Mouse (Mus musculus): Measurements from ENCODE around the gene Cttnbp2.
"Not testable (repeated sequence)": the region's sequence is repeated elsewhere in the genome, so short reads cannot be mapped to it uniquely, and the experiment has no call there.

The Cttnbp2 gene

GRCm38 (mm10) chr6:18411505-18412225 lies 103.0 kb downstream of the Cttnbp2 start:
- no peak for DNase-seq

GRCm38 (mm10) chr6:18408445-18408844 lies 106.2 kb downstream of the Cttnbp2 start:
- DNase-seq = no peak

DNA sequence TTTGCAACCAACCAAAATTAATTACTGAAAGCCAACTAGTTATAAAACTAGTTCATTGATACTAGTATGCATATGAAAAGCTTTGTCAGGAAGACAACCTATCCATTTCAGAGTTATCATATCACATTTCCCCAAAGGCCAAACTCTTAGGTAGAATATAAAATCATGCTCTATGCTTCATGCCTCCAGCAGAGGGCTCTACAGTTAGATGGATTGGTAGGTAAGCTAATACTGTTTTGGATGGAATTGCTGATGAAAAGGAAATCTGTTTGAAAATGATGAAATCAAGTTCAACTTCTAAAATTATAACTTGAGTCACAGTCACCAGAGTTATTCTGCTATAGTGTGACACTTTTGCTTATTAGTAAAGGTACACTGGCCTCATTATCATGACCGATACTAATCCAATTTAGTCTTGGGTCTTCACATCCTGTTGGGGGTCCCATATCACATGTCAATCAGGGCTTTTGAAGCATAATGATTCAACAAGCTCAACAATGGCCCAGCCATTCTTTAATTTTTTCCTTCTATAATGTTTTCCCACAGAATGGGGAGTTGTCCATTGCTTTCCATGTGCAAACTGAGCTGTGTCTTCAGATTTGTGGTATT lies 113.5 kb downstream of the Cttnbp2 start:
- DNase-seq = no peak

- DNase-seq = no peak
Observed at GRCm38 (mm10) chr6:18381380-18381779, 133.3 kb downstream of the Cttnbp2 start.

GRCm38 (mm10) chr6:18380300-18381202 lies 134.1 kb downstream of the Cttnbp2 start:
- DNase-seq = no peak

GRCm38 (mm10) chr6:18377755-18378154 lies 136.9 kb downstream of the Cttnbp2 start:
- DNase-seq = not testable (repeated sequence)

GRCm38 (mm10) chr6:18374744-18375143 lies 139.9 kb downstream of the Cttnbp2 start:
- DNase-seq = no peak

DNA sequence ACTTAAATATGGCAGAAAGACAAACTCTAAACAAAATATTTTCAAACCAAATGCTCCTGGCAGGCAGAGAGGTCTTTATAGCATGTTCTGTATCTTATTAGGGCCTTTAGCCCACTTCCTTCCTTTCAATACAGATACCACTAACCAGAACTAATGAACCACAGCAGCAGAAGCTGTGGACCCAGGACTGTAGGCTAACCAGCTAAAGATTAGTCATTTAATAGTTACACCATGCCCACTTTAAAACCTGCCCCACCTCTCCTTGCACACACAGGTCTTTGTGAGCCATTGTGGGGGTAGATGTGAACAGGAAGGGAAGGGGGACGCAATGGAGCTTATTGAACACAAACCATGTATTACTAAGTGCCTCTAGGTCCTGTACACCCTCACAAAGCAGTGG lies 141.0 kb downstream of the Cttnbp2 start:
- DNase-seq = no peak

- peak; percentile 86 for DNase-seq
Observed at GRCm38 (mm10) chr6:18372447-18373228, 142.0 kb downstream of the Cttnbp2 start.

DNA sequence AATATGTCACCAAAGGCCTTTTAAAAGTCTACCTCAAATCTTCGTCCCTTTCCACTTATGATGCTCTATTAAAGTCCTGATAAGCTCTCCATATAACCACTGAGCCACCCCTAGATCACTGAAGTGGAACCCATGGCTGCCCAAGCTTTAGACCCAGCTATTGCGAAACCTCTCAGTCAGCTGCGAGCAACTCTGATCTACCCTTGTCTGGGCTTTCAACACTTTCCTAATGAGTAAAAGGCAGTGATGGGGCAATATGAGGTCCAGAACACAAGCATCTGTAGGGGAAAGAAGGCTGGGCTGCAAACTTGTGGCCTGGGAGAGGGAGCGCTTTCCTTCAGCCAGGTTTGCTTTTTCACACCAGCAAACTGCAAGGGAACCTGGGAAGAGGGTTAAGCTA lies 144.9 kb downstream of the Cttnbp2 start:
- no peak for DNase-seq

GRCm38 (mm10) chr6:18369054-18369453 lies 145.6 kb downstream of the Cttnbp2 start:
- no peak for DNase-seq

GRCm38 (mm10) chr6:18362232-18362631 lies 152.4 kb downstream of the Cttnbp2 start:
- no peak for DNase-seq

DNA sequence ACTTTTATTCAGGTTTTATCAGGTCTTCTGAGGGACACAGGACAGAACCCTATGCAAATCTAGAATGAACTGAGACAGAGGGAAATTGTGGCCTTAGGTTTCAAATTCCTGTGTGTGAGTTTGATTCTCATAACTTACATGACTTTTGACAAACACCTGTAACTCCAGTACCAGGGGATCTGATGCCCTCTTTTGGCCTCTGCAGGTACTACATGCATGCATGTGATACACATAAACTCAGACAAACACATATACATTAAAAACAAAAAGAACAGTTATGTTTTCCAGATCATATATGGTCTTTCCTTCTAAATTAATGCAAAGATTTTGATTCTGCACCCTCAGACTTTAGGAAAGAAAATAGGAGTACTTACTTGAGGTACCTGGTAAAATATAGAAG lies 153.7 kb downstream of the Cttnbp2 start:
- DNase-seq = no peak

DNA sequence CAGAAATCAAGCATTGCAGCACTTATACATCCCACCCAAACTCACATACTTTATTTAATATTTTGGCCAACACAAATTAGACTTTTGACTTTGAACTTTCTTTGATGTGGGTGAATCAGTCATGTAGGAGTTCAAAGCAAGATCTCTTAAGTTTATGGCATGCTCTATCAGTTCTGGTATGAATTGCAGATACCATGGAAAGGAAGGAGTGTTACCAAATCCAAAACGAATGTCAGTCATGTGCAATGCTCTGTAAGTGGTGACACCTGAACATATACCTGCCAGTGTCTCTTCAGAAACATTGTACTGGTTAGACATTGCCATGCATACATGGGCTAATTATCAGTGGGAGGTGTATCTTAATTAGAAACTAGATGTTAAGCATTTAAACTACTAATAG lies 154.5 kb downstream of the Cttnbp2 start:
- no peak for DNase-seq

DNA sequence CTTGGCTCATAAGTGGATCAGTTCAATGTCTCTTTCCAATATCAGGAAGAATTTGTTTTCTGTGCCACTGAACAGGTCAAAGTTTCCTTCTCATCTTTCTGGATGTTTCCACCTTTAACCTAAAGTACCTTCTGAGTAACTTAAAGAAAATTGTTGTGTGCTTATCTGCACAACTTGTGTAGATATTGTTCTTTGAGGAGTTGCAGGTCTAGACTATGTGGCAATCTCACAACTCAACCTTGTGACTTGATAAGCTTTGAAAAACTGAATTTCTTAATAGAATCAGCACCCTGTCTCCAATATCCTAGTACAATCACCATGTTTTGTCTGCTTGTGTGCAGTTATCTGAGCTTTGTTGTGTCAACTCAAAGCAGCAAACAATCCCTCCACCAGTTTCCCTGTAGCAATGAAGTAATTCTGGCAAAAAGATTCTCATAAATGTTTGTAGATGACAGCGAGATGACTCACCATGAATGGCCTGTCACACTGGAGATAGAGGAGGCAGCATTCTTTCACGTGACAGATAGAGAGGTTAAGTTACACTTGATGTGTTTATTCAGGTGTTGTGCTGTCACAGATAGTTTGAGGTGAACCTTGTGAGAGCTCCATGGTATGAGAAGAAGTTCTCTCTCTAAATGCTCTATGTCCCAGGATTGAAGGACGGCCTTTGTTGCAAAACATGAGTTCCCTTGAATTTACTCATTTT lies 165.3 kb downstream of the Cttnbp2 start:
- no peak for DNase-seq

GRCm38 (mm10) chr6:18344272-18344671 lies 170.4 kb downstream of the Cttnbp2 start:
- DNase-seq = no peak

DNA sequence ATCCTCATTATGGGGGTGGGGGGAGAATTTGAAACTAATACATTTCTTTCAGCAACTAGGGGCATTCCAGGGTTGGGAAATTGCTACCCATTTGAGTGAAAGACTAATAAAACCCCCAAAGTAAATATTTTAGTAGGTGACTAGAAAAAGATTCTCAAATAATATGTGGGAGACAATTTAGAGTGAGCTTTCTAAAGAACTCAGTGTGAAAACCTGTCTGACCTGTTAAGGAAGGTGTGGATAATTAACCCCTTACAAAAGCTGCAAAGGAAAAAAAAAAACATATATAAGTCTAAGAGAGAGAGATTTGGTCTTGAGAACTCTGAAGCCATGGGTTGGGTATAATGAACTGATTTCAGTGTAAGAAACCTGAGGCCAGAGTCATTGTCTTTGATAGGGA lies 176.3 kb downstream of the Cttnbp2 start:
- no peak for DNase-seq

- no peak for DNase-seq
Observed at GRCm38 (mm10) chr6:18335393-18335792, 179.2 kb downstream of the Cttnbp2 start.

- no peak for DNase-seq
Observed at GRCm38 (mm10) chr6:18322950-18323349, 191.7 kb downstream of the Cttnbp2 start.

All from heart, adult 11 months (tissue).